Mouse (Mus musculus): ENCODE data around the gene Mypn. TPM values are rescaled to one million over a fixed set of nuclear protein-coding genes. Genes with fewer than 3 reads are reported as not detected.

Mypn gene
- polyA plus RNA-seq, 1 experiment from 2014 or later, result not detected

- 77% methylated on average over 12 of the region's 12 CpGs for WGBS
- DNase-seq (ENCODE audit: low spot score), result no peak
- Histone ChIP-seq H3K36me3 (replicated peaks) (no peaks in the 10 kb centered on the region), H3K4me3 (no peak overlapping the region), H3K4me1 (no peaks in the 10 kb centered on the region), H3K9me3 (no peaks in the 10 kb centered on the region), H3K27me3 (replicated peaks; ENCODE audit: low read depth, poor library complexity, severe bottlenecking) (no peaks in the 10 kb centered on the region), H3K27ac (replicated peaks) (no peak overlapping the region)
These were observed 43.1 kb downstream of the Mypn start for GRCm38 (mm10) chr10:63160671-63161070.

GRCm38 (mm10) chr10:63158191-63158590, 45.6 kb downstream of the Mypn start:
- DNase-seq (ENCODE audit: low spot score), result no peak
- no peaks in the 10 kb centered on the region for H3K9me3 ChIP-seq
- no peaks in the 10 kb centered on the region for H3K27me3 ChIP-seq (replicated peaks; ENCODE audit: low read depth, poor library complexity, severe bottlenecking)
- H3K4me1 ChIP-seq, result no peaks in the 10 kb centered on the region
- 76% methylated on average over 13 of the region's 13 CpGs for WGBS
- no peak overlapping the region for H3K4me3 ChIP-seq
- no peak overlapping the region for H3K27ac ChIP-seq (replicated peaks)
- H3K36me3 ChIP-seq (replicated peaks), result no peaks in the 10 kb centered on the region

DNA sequence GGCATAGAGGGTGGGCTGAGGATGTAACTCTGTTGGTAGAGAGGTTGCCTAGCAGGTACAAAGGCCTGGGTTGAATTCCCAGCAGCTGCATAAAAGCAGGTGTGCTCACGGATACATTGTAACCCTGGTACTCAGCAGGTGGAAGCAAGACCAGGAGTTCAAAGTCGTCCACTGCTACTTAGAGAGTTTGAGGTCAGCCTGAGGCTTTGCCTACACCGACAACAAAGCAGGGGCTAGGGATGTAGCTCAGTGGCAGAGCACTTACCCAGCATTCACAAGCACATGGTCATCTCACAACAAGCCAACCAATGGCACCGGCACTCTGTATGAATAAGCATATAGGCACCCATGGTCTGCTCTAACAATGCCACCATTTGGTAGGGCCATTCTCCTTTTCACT, 46.3 kb downstream of the Mypn start:
- 85% methylated on average over 4 of the region's 4 CpGs for WGBS
- no peaks in the 10 kb centered on the region for H3K9me3 ChIP-seq
- DNase-seq (ENCODE audit: low spot score), result no peak
- no peaks in the 10 kb centered on the region for H3K4me1 ChIP-seq
- H3K27ac ChIP-seq (replicated peaks), result no peak overlapping the region
- no peak overlapping the region for H3K4me3 ChIP-seq
- no peaks in the 10 kb centered on the region for H3K27me3 ChIP-seq (replicated peaks; ENCODE audit: low read depth, poor library complexity, severe bottlenecking)
- no peaks in the 10 kb centered on the region for H3K36me3 ChIP-seq (replicated peaks)

DNA sequence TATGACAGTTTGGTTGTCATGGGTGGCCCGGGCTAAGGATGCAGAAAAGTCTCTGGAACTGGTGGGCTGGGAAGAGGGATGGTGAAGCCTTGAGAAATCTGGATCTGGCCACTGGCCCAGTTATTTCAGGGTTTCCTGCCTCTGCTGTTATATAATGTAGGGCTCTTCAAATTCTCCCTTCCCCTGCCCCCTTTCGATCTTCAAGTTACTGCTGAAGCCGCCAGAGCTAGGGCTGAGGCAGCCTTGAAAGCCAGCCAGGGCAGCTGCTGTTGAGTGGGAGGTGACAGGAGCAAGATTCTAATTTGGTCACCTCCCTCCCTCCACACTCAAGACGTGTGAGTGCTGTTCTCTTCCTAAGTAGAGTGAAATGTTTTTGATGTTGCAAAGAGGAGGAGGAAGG, 46.8 kb downstream of the Mypn start:
- no peaks in the 10 kb centered on the region for H3K9me3 ChIP-seq
- DNase-seq (ENCODE audit: low spot score), result no peak
- H3K36me3 ChIP-seq (replicated peaks), result no peaks in the 10 kb centered on the region
- no peaks in the 10 kb centered on the region for H3K27me3 ChIP-seq (replicated peaks; ENCODE audit: low read depth, poor library complexity, severe bottlenecking)
- H3K4me3 ChIP-seq, result no peak overlapping the region
- no peaks in the 10 kb centered on the region for H3K4me1 ChIP-seq
- H3K27ac ChIP-seq (replicated peaks), result no peak overlapping the region
- 76% methylated on average over 4 of the region's 4 CpGs for WGBS

- H3K36me3 ChIP-seq (replicated peaks), result no peaks in the 10 kb centered on the region
- DNase-seq (ENCODE audit: low spot score), result no peak
- H3K9me3 ChIP-seq, result no peaks in the 10 kb centered on the region
- no peak overlapping the region for H3K27ac ChIP-seq (replicated peaks)
- WGBS, result 98% methylated on average over 1 of the region's 1 CpGs
- no peaks in the 10 kb centered on the region for H3K4me1 ChIP-seq
- H3K27me3 ChIP-seq (replicated peaks; ENCODE audit: low read depth, poor library complexity, severe bottlenecking), result no peaks in the 10 kb centered on the region
- H3K4me3 ChIP-seq, result no peak overlapping the region
These were observed 47.4 kb downstream of the Mypn start for GRCm38 (mm10) chr10:63156351-63156750.

- whole genome bisulfite sequencing, result 78% methylated on average over 4 of the region's 4 CpGs
- H3K36me3 ChIP-seq (replicated peaks), result no peaks in the 10 kb centered on the region
These were observed 47.9 kb downstream of the Mypn start for GRCm38 (mm10) chr10:63155668-63156350.

GRCm38 (mm10) chr10:63154726-63155125, 49.0 kb downstream of the Mypn start:
- Histone ChIP-seq H3K4me1 (no peaks in the 10 kb centered on the region), H3K36me3 (replicated peaks) (no peaks in the 10 kb centered on the region), H3K27ac (replicated peaks) (no peak overlapping the region), H3K27me3 (replicated peaks; ENCODE audit: low read depth, poor library complexity, severe bottlenecking) (no peaks in the 10 kb centered on the region), H3K9me3 (no peaks in the 10 kb centered on the region), H3K4me3 (no peak overlapping the region)
- no peak for DNase-seq (ENCODE audit: low spot score)
- 85% methylated on average over 4 of the region's 4 CpGs for WGBS

More at GRCm38 (mm10) chr10:63155668-63156350, 47.9 kb downstream of the Mypn start:
- Histone ChIP-seq H3K27me3 (replicated peaks; ENCODE audit: low read depth, poor library complexity, severe bottlenecking) (no peaks in the 10 kb centered on the region), H3K9me3 (no peaks in the 10 kb centered on the region), H3K4me1 (no peaks in the 10 kb centered on the region), H3K4me3 (no peak overlapping the region), H3K27ac (replicated peaks) (no peak overlapping the region)
- no peak for DNase-seq (ENCODE audit: low spot score)

GRCm38 (mm10) chr10:63154226-63154625, 49.5 kb downstream of the Mypn start:
- H3K9me3 ChIP-seq, result no peaks in the 10 kb centered on the region
- no peaks in the 10 kb centered on the region for H3K4me1 ChIP-seq
- H3K4me3 ChIP-seq, result no peak overlapping the region
- H3K36me3 ChIP-seq (replicated peaks), result no peaks in the 10 kb centered on the region
- 85% methylated on average over 6 of the region's 6 CpGs for WGBS
- no peak overlapping the region for H3K27ac ChIP-seq (replicated peaks)
- DNase-seq (ENCODE audit: low spot score), result no peak
- H3K27me3 ChIP-seq (replicated peaks; ENCODE audit: low read depth, poor library complexity, severe bottlenecking), result no peaks in the 10 kb centered on the region

DNA sequence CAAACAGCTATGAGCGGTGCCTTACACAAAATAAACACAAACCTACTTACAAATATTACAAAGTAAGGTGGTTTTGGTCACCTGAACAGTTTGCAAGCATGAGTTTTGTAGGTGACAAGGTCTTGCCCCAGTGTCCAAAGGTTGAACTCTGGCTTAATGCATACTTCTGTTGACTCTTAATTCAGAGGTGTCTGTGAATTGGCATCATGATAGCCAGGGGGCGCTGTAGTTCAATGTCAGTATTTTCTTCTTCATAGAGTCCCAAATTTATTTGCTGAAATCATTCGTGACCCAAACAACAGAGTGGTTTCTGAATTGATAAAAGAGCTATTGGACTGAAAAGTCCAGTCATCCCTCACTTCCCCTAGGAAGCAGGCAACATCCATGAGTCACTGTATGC, 50.2 kb downstream of the Mypn start:
- peak; percentile 52 for DNase-seq (ENCODE audit: low spot score)
- H3K27me3 ChIP-seq (replicated peaks; ENCODE audit: low read depth, poor library complexity, severe bottlenecking), result no peaks in the 10 kb centered on the region
- WGBS, result 41% methylated on average over 3 of the region's 3 CpGs
- no peak overlapping the region for H3K27ac ChIP-seq (replicated peaks)
- no peaks in the 10 kb centered on the region for H3K9me3 ChIP-seq
- no peaks in the 10 kb centered on the region for H3K4me1 ChIP-seq
- no peaks in the 10 kb centered on the region for H3K36me3 ChIP-seq (replicated peaks)
- H3K4me3 ChIP-seq, result no peak overlapping the region

DNA sequence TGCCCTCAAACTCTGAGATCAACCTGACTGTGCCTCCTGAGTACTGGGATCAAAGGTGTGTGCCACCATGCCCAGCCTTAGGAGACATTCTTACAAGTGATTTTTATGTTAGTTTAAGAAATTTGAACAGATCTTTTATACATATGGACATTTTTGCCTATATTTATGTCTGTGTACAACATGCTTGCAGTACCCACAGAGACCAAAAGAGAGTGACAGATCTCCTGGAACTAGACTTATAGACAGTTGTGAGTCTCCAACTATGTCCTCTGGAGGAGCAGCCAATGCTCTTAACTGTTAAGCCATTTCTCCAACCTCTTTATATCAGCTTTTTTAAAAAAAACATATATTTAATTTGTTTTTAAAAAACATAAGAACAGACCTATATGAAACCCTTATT, 51.4 kb downstream of the Mypn start:
- no peaks in the 10 kb centered on the region for H3K27me3 ChIP-seq (replicated peaks; ENCODE audit: low read depth, poor library complexity, severe bottlenecking)
- no peaks in the 10 kb centered on the region for H3K4me1 ChIP-seq
- no peak for DNase-seq (ENCODE audit: low spot score)
- H3K36me3 ChIP-seq (replicated peaks), result no peaks in the 10 kb centered on the region
- no peaks in the 10 kb centered on the region for H3K9me3 ChIP-seq
- no peak overlapping the region for H3K27ac ChIP-seq (replicated peaks)
- no peak overlapping the region for H3K4me3 ChIP-seq

GRCm38 (mm10) chr10:63142660-63143059, 61.1 kb downstream of the Mypn start:
- WGBS, result 87% methylated on average over 13 of the region's 13 CpGs
- no peaks in the 10 kb centered on the region for H3K4me1 ChIP-seq
- H3K27ac ChIP-seq (replicated peaks), result no peak overlapping the region
- DNase-seq (ENCODE audit: low spot score), result no peak
- H3K36me3 ChIP-seq (replicated peaks), result no peaks in the 10 kb centered on the region
- no peaks in the 10 kb centered on the region for H3K9me3 ChIP-seq
- H3K4me3 ChIP-seq, result no peak overlapping the region
- no peaks in the 10 kb centered on the region for H3K27me3 ChIP-seq (replicated peaks; ENCODE audit: low read depth, poor library complexity, severe bottlenecking)

GRCm38 (mm10) chr10:63136436-63136835, 67.3 kb downstream of the Mypn start:
- 79% methylated on average over 6 of the region's 6 CpGs for WGBS
- peaks cover 11% of the 10 kb centered on the region; the same call in 1 of the 2 replicates for H3K27me3 ChIP-seq (replicated peaks; ENCODE audit: low read depth, poor library complexity, severe bottlenecking)
- no peak overlapping the region for H3K4me3 ChIP-seq
- no peak overlapping the region for H3K27ac ChIP-seq (replicated peaks)
- DNase-seq (ENCODE audit: low spot score), result no peak
- no peaks in the 10 kb centered on the region for H3K4me1 ChIP-seq
- no peaks in the 10 kb centered on the region for H3K36me3 ChIP-seq (replicated peaks)
- no peaks in the 10 kb centered on the region for H3K9me3 ChIP-seq

DNA sequence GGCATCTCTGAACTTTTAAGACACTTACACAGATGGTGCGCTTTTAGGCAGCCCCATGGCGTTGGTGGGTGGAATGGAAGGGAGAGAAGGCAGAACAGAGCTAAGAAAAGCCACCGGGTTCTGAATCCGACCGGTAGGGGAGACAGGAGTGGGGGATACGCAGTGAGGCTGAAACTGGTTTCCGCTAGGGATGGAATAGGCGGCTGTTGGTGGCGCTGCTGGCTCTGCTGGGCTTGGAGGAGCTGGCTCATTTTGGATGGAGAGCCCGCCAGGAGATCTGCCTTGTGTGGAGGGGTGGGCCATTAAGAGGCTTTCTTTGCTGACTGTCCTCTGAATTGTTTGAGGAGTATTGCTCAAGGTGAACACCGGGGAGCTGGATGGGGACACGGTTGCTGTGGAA, 68.1 kb downstream of the Mypn start:
- 54% methylated on average over 12 of the region's 12 CpGs for WGBS
- no peaks in the 10 kb centered on the region for H3K4me1 ChIP-seq

More for the DNA sequence above, 68.1 kb downstream of the Mypn start:
- H3K4me3 ChIP-seq, result no peak overlapping the region
- no peak overlapping the region for H3K27ac ChIP-seq (replicated peaks)
- H3K9me3 ChIP-seq, result no peaks in the 10 kb centered on the region
- no peak for DNase-seq (ENCODE audit: low spot score)
- H3K36me3 ChIP-seq (replicated peaks), result no peaks in the 10 kb centered on the region
- peaks cover 11% of the 10 kb centered on the region; the same call in 1 of the 2 replicates for H3K27me3 ChIP-seq (replicated peaks; ENCODE audit: low read depth, poor library complexity, severe bottlenecking)

All from embryonic facial prominence, embryonic 10.5 days (tissue).